Mouse (Mus musculus) myocyte (in vitro differentiated cells): ENCODE data around the gene Dock2.

Experiments
- CEBPB ChIP-seq: IDR thresholded peaks from 2 replicates; pipeline ENCODE4 v1.6.1; 2011; ENCODE audit warnings: mild to moderate bottlenecking, moderate library complexity; ENCODE audit not compliant: poor library complexity, insufficient read depth, severe bottlenecking
- E2F4 ChIP-seq: IDR thresholded peaks from one replicate; pipeline ENCODE4 v1.6.1; 2011; ENCODE audit warnings: mild to moderate bottlenecking, control low read depth, moderate library complexity; ENCODE audit not compliant: insufficient read depth
- MAX ChIP-seq: IDR thresholded peaks from one replicate; pipeline ENCODE4 v1.6.1; 2011; ENCODE audit warnings: low read depth, mild to moderate bottlenecking, control low read depth
- MYOD1 ChIP-seq, 3 experiments: IDR thresholded peaks; one replicate each; pipeline ENCODE4 v1.6.1; 2011; ENCODE audit warnings: control low read depth in 2 of 3, low read depth in 2 of 3, mild to moderate bottlenecking in 2 of 3, moderate library complexity in 1 of 3; ENCODE audit not compliant: insufficient read length in 2 of 3, control insufficient read depth in 1 of 3
- MYOG ChIP-seq, 3 experiments: IDR thresholded peaks; one replicate each; pipeline ENCODE4 v1.6.1; 2011; ENCODE audit warnings: control low read depth in 2 of 3, low read depth in 2 of 3, mild to moderate bottlenecking in 2 of 3; ENCODE audit not compliant: insufficient read length in 2 of 3, control insufficient read depth in 1 of 3, insufficient read depth in 1 of 3
- POLR2A ChIP-seq: IDR thresholded peaks from one replicate; pipeline ENCODE4 v1.6.1; 2011; ENCODE audit warnings: low read depth, mild to moderate bottlenecking, control low read depth, moderate library complexity; ENCODE audit not compliant: insufficient read length
- POLR2AphosphoS2 ChIP-seq: IDR thresholded peaks from one replicate; pipeline ENCODE4 v1.6.1; 2011; ENCODE audit warnings: low read depth, control low read depth; ENCODE audit not compliant: insufficient read length
- REST ChIP-seq: IDR thresholded peaks from one replicate; pipeline ENCODE4 v1.6.1; 2011; ENCODE audit warnings: mild to moderate bottlenecking, control low read depth, moderate library complexity; ENCODE audit not compliant: insufficient read depth, insufficient read length
- TCF12 ChIP-seq: IDR thresholded peaks from one replicate; pipeline ENCODE4 v1.6.1; 2011; ENCODE audit warnings: mild to moderate bottlenecking, control low read depth; ENCODE audit not compliant: poor library complexity, insufficient read depth, severe bottlenecking
- USF1 ChIP-seq: IDR thresholded peaks from one replicate; pipeline ENCODE4 v1.6.1; 2011; ENCODE audit warnings: low read depth, mild to moderate bottlenecking, control low read depth, moderate library complexity

DNA sequence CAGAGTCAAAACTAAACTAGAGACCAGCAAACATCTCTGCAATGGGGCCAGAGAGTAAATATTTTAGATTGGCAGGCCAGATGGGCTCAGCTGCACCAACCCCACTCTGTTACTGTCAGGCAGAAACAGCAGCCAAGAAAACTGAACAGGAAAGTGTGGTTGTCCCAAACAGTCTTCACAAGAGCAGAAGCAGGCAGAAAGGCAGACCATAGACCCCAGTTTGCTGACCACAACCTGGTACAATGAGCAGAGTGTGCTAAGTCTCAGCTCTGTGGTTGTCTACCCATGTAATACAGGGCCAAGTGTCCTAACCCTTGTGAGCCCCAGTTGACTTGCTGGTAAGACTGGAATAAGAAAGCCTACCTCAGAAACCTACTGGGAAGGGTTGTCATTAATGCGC, 543.4 kb downstream of the Dock2 start:
- TF ChIP-seq POLR2A: no peak
- TF ChIP-seq MAX: no peak
- TF ChIP-seq MYOD1 (IDR thresholded peaks at IDR 0.05; ENCODE audit: control insufficient read depth in 1 of 3, insufficient read length in 2 of 3, low read depth in 2 of 3): no peak
- TF ChIP-seq E2F4: no peak
- TF ChIP-seq POLR2AphosphoS2: no peak
- TF ChIP-seq USF1: no peak
- no peak for TF ChIP-seq REST
- no peak for TF ChIP-seq MYOG (IDR thresholded peaks at IDR 0.05; ENCODE audit: control insufficient read depth in 1 of 3, insufficient read depth in 1 of 3, insufficient read length in 2 of 3, low read depth in 2 of 3)
- TF ChIP-seq TCF12: no peak
- no peak for TF ChIP-seq CEBPB
